Mouse (Mus musculus) cerebellum, postnatal 25 days (tissue): Measurements from ENCODE around the gene Rnf217.
A peak's percentile ranks its signal among the peaks of the same experiment; 100 is the strongest.

ENCODE experiments used
- DNase-seq, 2 experiments: peaks; one replicate each; pipeline ENCODE4 v3.0.0; 2021; ENCODE audit warnings: mixed read lengths in 2 of 2

Rnf217 gene

GRCm38 (mm10) chr10:31467043-31467898, 141.7 kb downstream of the Rnf217 start:
- no peak for DNase-seq

- no peak for DNase-seq
Measured at GRCm38 (mm10) chr10:31465840-31466541, 143.0 kb downstream of the Rnf217 start.

GRCm38 (mm10) chr10:31465424-31465823, 143.6 kb downstream of the Rnf217 start:
- DNase-seq: no peak

GRCm38 (mm10) chr10:31463044-31463443, 145.9 kb downstream of the Rnf217 start:
- DNase-seq: no peak

- DNase-seq: no peak
Measured at GRCm38 (mm10) chr10:31456806-31457205, 152.2 kb downstream of the Rnf217 start.

GRCm38 (mm10) chr10:31447083-31447482, 161.9 kb downstream of the Rnf217 start:
- no peak for DNase-seq

GRCm38 (mm10) chr10:31445291-31446124, 163.5 kb downstream of the Rnf217 start, which contains the start of gene Tpd52l1:
Gene Tpd52l1, minus strand, starts transcription at chr10:31445958.
- DNase-seq: peak; percentile 85 to 89

GRCm38 (mm10) chr10:31444206-31444605, 164.8 kb downstream of the Rnf217 start:
- peak in 1 of 2 experiments; percentile 23 for DNase-seq
